Mouse (Mus musculus): ENCODE measurements at regions not wholly inside any gene's neighbourhood (a gene's known extent, or its start where the extent isn't known, plus 50 kb on each side); places are given as distances from the start of the nearest gene placed in this dataset.

- H3K36me3 ChIP-seq (replicated peaks in 1 of 2; ENCODE audit: control insufficient read depth in 1 of 2, insufficient read depth in 1 of 2, low read length in 1 of 2): no peaks in the 10 kb centered on the region
- no peak overlapping the region for H3K4me2 ChIP-seq (ENCODE audit: insufficient read depth, low read depth, poor library complexity, severe bottlenecking)
- no peaks in the 10 kb centered on the region; a peak in 1 of 4 replicates for H3K4me1 ChIP-seq (ENCODE audit: control insufficient read depth in 1 of 2, insufficient read depth in 2 of 2)
- peaks cover 80% of the 10 kb centered on the region for H3K27me3 ChIP-seq (replicated peaks)
- dilution Hi-C loops (cut with MboI; ENCODE audit: extremely low pct_ligation_motif_present, extremely low pct_unique_long_range_greater_than_20kb, low sequenced_read_pairs): no loop called here
- no peak overlapping the region for H3K9ac ChIP-seq (ENCODE audit: insufficient read depth, low read depth)
- no peaks in the 10 kb centered on the region for H3K79me2 ChIP-seq (replicated peaks; ENCODE audit: control insufficient read depth, extremely low read depth, insufficient read depth, poor library complexity, severe bottlenecking)
- TF ChIP-seq MXI1 (IDR thresholded peaks at IDR 0.05; ENCODE audit: low read depth, low read length) (no peak), MYC (IDR thresholded peaks at IDR 0.05; ENCODE audit: low read depth, low read length) (no peak), PAX5 (IDR thresholded peaks at IDR 0.05; ENCODE audit: low read length) (no peak), MAZ (IDR thresholded peaks at IDR 0.05; ENCODE audit: low read depth, low read length) (no peak), ZMIZ1 (IDR thresholded peaks at IDR 0.05; ENCODE audit: low read depth, low read length) (no peak), ZC3H11A (IDR thresholded peaks at IDR 0.05; ENCODE audit: low read depth, low read length) (no peak), CTCF (conservative IDR thresholded peaks at IDR 0.05 in 1 of 2, IDR thresholded peaks at IDR 0.05 in 1 of 2; ENCODE audit: low read depth in 2 of 2, low read length in 2 of 2) (no peak), JUN (IDR thresholded peaks at IDR 0.05; ENCODE audit: insufficient read depth, low read depth, low read length) (no peak), NELFE (IDR thresholded peaks at IDR 0.05; ENCODE audit: low read depth, low read length) (no peak), POLR2A (IDR thresholded peaks at IDR 0.05; ENCODE audit: low read depth, low read length) (no peak), RAD21 (IDR thresholded peaks at IDR 0.05; ENCODE audit: low read depth, low read length) (no peak), ELF1 (IDR thresholded peaks at IDR 0.05; ENCODE audit: low read depth, low read length) (no peak), GABPA (IDR thresholded peaks at IDR 0.05; ENCODE audit: insufficient replicate concordance, low read depth, low read length) (no peak), MAX (IDR thresholded peaks at IDR 0.05; ENCODE audit: low read length) (no peak), CHD1 (IDR thresholded peaks at IDR 0.05; ENCODE audit: low read depth, low read length) (no peak), CHD2 (IDR thresholded peaks at IDR 0.05; ENCODE audit: low read length) (no peak)
- no peak overlapping the region for H3K27ac ChIP-seq (ENCODE audit: insufficient read depth, low read depth)
- H3K9me3 ChIP-seq (replicated peaks; ENCODE audit: low read length): no peaks in the 10 kb centered on the region
- DNase-seq (ENCODE audit: extremely low read depth): no peak
- no peak overlapping the region for H3K4me3 ChIP-seq (replicated peaks in 1 of 3; ENCODE audit: low read depth in 2 of 3, low read length in 2 of 3, poor library complexity in 1 of 3)
- in situ Hi-C loops (cut with MboI; ENCODE audit: low pct_ligation_motif_present, low pct_unique_long_range_greater_than_20kb, low sequenced_read_pairs): loop anchor here (5.0 kb wide), 1 partner anchor 64 kb away; no protein-coding TSS in a partner anchor
These were observed 93.2 kb downstream of the Mrm1 start for GRCm38 (mm10) chr11:84725936-84726613.

- H3K27ac ChIP-seq (ENCODE audit: insufficient read depth, low read depth): no peak overlapping the region
- H3K9me3 ChIP-seq (replicated peaks; ENCODE audit: low read length): no peaks in the 10 kb centered on the region
- H3K36me3 ChIP-seq (replicated peaks in 1 of 2; ENCODE audit: control insufficient read depth in 1 of 2, insufficient read depth in 1 of 2, low read length in 1 of 2): no peaks in the 10 kb centered on the region
- in situ Hi-C loops (cut with MboI; ENCODE audit: low pct_ligation_motif_present, low pct_unique_long_range_greater_than_20kb, low sequenced_read_pairs) (loop anchor here (5.0 kb wide), 1 partner anchor 63 kb away; no protein-coding TSS in a partner anchor), dilution Hi-C loops (cut with MboI; ENCODE audit: extremely low pct_ligation_motif_present, extremely low pct_unique_long_range_greater_than_20kb, low sequenced_read_pairs) (no loop called here)
- TF ChIP-seq ZNF384 (IDR thresholded peaks at IDR 0.05; ENCODE audit: low read depth, low read length) (no peak), SMC3 (IDR thresholded peaks at IDR 0.05; ENCODE audit: low read depth, low read length) (no peak), RCOR1 (conservative IDR thresholded peaks at IDR 0.05; ENCODE audit: low read depth, low read length) (no peak), TBP (conservative IDR thresholded peaks at IDR 0.05; ENCODE audit: low read depth, low read length) (no peak), MAX (IDR thresholded peaks at IDR 0.05; ENCODE audit: low read length) (no peak), RAD21 (IDR thresholded peaks at IDR 0.05; ENCODE audit: low read depth, low read length) (no peak), CHD2 (IDR thresholded peaks at IDR 0.05; ENCODE audit: low read length) (no peak), EP300 (IDR thresholded peaks at IDR 0.05; ENCODE audit: low read length) (no peak), MEF2A (IDR thresholded peaks at IDR 0.05; ENCODE audit: borderline replicate concordance, low read depth, low read length) (no peak), JUND (conservative IDR thresholded peaks at IDR 0.05; ENCODE audit: low read depth, low read length) (no peak), MYC (IDR thresholded peaks at IDR 0.05; ENCODE audit: low read depth, low read length) (no peak), E2F4 (IDR thresholded peaks at IDR 0.05; ENCODE audit: insufficient replicate concordance, low read depth, low read length) (no peak), SIN3A (IDR thresholded peaks at IDR 0.05; ENCODE audit: low read length) (no peak), NELFE (IDR thresholded peaks at IDR 0.05; ENCODE audit: low read depth, low read length) (no peak), ELF1 (IDR thresholded peaks at IDR 0.05; ENCODE audit: low read depth, low read length) (no peak), PAX5 (IDR thresholded peaks at IDR 0.05; ENCODE audit: low read length) (no peak), MAZ (IDR thresholded peaks at IDR 0.05; ENCODE audit: low read depth, low read length) (no peak), MXI1 (IDR thresholded peaks at IDR 0.05; ENCODE audit: low read depth, low read length) (no peak), ZC3H11A (IDR thresholded peaks at IDR 0.05; ENCODE audit: low read depth, low read length) (no peak)
- no peak overlapping the region for H3K4me2 ChIP-seq (ENCODE audit: insufficient read depth, low read depth, poor library complexity, severe bottlenecking)
- no peak overlapping the region for H3K4me3 ChIP-seq (replicated peaks in 1 of 3; ENCODE audit: low read depth in 2 of 3, low read length in 2 of 3, poor library complexity in 1 of 3)
- no peaks in the 10 kb centered on the region for H3K79me2 ChIP-seq (replicated peaks; ENCODE audit: control insufficient read depth, extremely low read depth, insufficient read depth, poor library complexity, severe bottlenecking)
- no peaks in the 10 kb centered on the region; a peak in 1 of 4 replicates for H3K4me1 ChIP-seq (ENCODE audit: control insufficient read depth in 1 of 2, insufficient read depth in 2 of 2)
- no peak for DNase-seq (ENCODE audit: extremely low read depth)
- H3K9ac ChIP-seq (ENCODE audit: insufficient read depth, low read depth): no peak overlapping the region
- H3K27me3 ChIP-seq (replicated peaks): peaks cover 81% of the 10 kb centered on the region
These were observed 94.0 kb downstream of the Mrm1 start for GRCm38 (mm10) chr11:84725177-84725792.

All from CH12.LX (cell line).